Mouse (Mus musculus): ENCODE data around the gene Tnfrsf25. TPM values are rescaled to one million over a fixed set of nuclear protein-coding genes. Genes with fewer than 3 reads are reported as not detected.
A peak's percentile ranks its signal among the peaks of the same experiment; 100 is the strongest.

Tnfrsf25 gene
- polyA plus RNA-seq (2014; fragmentation: Nextera tagmentation; extraction: Ambion mirVana): 0.54 and 1.1 TPM in 2 replicates

DNA sequence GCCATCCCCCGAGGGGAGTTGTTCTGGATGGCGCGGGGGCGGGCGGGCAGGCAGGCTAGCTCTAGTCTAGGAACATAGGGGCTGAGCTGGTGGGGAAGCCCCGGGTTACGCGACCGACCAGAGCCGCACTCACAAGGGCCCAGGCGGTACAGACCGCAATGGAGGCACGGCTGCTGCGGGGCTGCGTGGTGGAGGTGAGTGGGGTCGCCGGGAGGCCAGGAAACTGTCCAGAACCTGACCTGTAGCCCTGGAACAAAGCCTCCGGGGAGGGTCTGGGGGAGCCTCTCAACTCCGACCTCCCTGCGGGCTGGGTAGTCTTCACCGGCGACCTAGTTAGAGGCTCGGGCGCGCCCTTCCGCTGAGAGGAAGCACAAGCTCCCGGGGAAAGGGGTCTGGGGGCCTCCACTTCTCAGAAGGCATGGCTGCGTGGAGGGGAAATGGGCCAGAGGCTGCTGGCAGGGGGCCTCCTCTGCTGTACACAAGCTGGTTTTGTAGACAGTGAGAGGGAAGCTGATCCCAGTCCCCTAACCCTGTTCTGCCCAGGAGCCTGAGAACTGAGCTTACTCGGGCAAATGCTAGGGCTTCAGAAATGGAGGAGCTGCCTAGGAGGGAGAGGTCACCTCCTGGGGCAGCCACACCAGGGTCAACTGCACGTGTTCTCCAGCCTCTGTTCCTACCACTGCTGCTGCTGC is at the start of gene Tnfrsf25:
TSS of gene Tnfrsf25 (plus strand) at position 14 of the 692 bp plus-strand sequence.
- Histone ChIP-seq H3K27ac (ENCODE audit: low read depth, low read length) (no peak within 1 kb of the TSS), H3K4me2 (ENCODE audit: low read depth, low read length) (0 out of 2 replicates have a peak within 1 kb of the TSS, but pooled peaks have one; percentile 6), H3K4me3 (ENCODE audit: low read depth, low read length) (peak within 1 kb of the TSS; percentile 1; the same call in 1 of the 2 replicates), H3K4me1 (ENCODE audit: control insufficient read depth, insufficient read depth, low read length) (peaks cover 8% of the 10 kb centered on the region), H3K9ac (replicated peaks; ENCODE audit: low read depth, low read length) (0 out of 2 replicates have a peak within 1 kb of the TSS, but pooled peaks have one; percentile 21), H3K9me3 (ENCODE audit: control insufficient read depth, low read length) (no peaks in the 10 kb centered on the region), H3K36me3 (ENCODE audit: control insufficient read depth, insufficient read depth, low read length) (peaks cover 5% of the 10 kb centered on the region; the same call in 1 of the 2 replicates), H3K27me3 (ENCODE audit: control insufficient read depth, insufficient read depth, low read length) (peaks cover 50% of the 10 kb centered on the region)
- WGBS: 3% methylated on average over 30 of the region's 30 CpGs
- ATAC-seq (ENCODE audit: low read depth): no peak

DNA sequence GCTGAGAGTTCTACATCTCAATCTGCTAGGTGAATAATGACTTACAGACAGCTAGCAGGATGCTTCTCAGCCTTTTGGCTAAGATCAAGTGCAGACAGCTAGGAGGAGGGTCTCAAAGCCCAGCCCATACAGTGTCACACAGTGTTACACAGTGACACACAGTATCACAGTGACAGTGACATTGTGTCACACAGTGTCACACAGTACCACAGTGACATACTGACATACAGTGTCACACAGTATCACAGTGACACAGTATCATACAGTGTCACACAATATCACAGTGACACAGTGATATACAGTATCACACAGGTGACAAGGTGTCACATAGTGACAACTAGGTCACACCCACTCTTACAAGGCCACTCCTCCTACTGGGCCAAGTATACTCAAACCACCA is 48.5 kb upstream of the Tnfrsf25 start:
- H3K27ac ChIP-seq (ENCODE audit: low read depth, low read length): no peak overlapping the region
- ATAC-seq (ENCODE audit: low read depth): no peak
- no peak overlapping the region for H3K4me3 ChIP-seq (ENCODE audit: low read depth, low read length)
- no peaks in the 10 kb centered on the region for H3K27me3 ChIP-seq (ENCODE audit: control insufficient read depth, insufficient read depth, low read length)
- H3K4me2 ChIP-seq (ENCODE audit: low read depth, low read length): no peak overlapping the region
- no peaks in the 10 kb centered on the region for H3K9me3 ChIP-seq (ENCODE audit: control insufficient read depth, low read length)
- H3K9ac ChIP-seq (replicated peaks; ENCODE audit: low read depth, low read length): no peak overlapping the region
- no peaks in the 10 kb centered on the region for H3K4me1 ChIP-seq (ENCODE audit: control insufficient read depth, insufficient read depth, low read length)
- H3K36me3 ChIP-seq (ENCODE audit: control insufficient read depth, insufficient read depth, low read length): no peaks in the 10 kb centered on the region

DNA sequence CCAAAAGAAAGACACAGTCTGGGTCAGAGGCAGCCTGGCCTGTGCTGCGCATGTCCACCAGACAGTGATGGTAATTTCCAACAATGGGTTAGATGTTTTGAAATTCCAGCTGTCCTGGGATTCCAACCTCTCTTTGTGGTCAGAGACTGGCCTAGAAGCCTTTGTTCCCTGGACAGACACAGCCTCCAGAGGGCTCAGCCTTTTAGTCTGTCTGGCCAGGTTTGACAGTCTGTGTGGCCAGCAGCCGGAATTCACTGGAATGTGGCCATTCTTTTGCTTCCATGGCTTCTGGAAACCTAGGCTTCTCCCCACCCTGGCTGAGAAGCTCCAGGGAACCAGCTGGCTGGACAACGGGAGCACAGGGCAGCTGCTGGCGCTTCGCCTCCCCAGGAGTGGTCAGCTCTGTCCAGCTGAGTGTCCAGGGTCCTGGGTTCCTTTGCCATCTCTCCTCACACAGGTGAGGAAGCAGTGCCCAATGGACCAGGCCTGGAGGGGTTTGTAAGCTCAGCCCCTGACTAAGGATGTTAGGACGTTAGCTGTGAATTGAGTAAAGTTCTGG is 47.5 kb upstream of the Tnfrsf25 start:
- Histone ChIP-seq H3K9me3 (ENCODE audit: control insufficient read depth, low read length) (no peaks in the 10 kb centered on the region), H3K27ac (ENCODE audit: low read depth, low read length) (no peak overlapping the region), H3K9ac (replicated peaks; ENCODE audit: low read depth, low read length) (no peak overlapping the region), H3K4me3 (ENCODE audit: low read depth, low read length) (no peak overlapping the region), H3K4me1 (ENCODE audit: control insufficient read depth, insufficient read depth, low read length) (no peaks in the 10 kb centered on the region), H3K36me3 (ENCODE audit: control insufficient read depth, insufficient read depth, low read length) (no peaks in the 10 kb centered on the region), H3K27me3 (ENCODE audit: control insufficient read depth, insufficient read depth, low read length) (no peaks in the 10 kb centered on the region), H3K4me2 (ENCODE audit: low read depth, low read length) (no peak overlapping the region)
- no peak for ATAC-seq (ENCODE audit: low read depth)
- 76% methylated on average over 6 of the region's 6 CpGs for WGBS

DNA sequence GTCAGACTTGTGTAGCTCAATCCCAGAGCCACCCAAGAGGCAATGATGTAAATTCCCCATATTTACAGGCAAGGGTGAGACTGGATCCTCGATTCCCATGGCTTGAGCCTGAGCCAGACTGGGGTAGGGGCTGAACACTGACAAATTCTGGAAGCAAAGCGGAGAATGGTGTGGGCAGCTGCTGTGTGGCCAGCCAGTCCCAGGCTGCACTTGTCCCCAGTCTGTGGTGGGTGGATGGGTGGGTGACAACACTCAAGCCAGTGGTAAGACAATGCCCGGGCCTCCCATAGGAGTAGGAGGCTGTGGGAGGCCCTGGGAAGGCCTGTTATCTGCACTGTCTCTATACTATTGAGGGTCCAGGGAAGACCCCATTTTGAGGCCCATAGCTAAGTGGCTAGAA is 46.5 kb upstream of the Tnfrsf25 start:
- no peak overlapping the region for H3K4me2 ChIP-seq (ENCODE audit: low read depth, low read length)
- H3K9me3 ChIP-seq (ENCODE audit: control insufficient read depth, low read length): no peaks in the 10 kb centered on the region
- H3K27ac ChIP-seq (ENCODE audit: low read depth, low read length): no peak overlapping the region
- ATAC-seq (ENCODE audit: low read depth): no peak
- no peaks in the 10 kb centered on the region for H3K36me3 ChIP-seq (ENCODE audit: control insufficient read depth, insufficient read depth, low read length)
- H3K27me3 ChIP-seq (ENCODE audit: control insufficient read depth, insufficient read depth, low read length): no peaks in the 10 kb centered on the region
- H3K4me3 ChIP-seq (ENCODE audit: low read depth, low read length): no peak overlapping the region
- no peaks in the 10 kb centered on the region for H3K4me1 ChIP-seq (ENCODE audit: control insufficient read depth, insufficient read depth, low read length)
- no peak overlapping the region for H3K9ac ChIP-seq (replicated peaks; ENCODE audit: low read depth, low read length)
- WGBS: 89% methylated on average over 3 of the region's 3 CpGs

DNA sequence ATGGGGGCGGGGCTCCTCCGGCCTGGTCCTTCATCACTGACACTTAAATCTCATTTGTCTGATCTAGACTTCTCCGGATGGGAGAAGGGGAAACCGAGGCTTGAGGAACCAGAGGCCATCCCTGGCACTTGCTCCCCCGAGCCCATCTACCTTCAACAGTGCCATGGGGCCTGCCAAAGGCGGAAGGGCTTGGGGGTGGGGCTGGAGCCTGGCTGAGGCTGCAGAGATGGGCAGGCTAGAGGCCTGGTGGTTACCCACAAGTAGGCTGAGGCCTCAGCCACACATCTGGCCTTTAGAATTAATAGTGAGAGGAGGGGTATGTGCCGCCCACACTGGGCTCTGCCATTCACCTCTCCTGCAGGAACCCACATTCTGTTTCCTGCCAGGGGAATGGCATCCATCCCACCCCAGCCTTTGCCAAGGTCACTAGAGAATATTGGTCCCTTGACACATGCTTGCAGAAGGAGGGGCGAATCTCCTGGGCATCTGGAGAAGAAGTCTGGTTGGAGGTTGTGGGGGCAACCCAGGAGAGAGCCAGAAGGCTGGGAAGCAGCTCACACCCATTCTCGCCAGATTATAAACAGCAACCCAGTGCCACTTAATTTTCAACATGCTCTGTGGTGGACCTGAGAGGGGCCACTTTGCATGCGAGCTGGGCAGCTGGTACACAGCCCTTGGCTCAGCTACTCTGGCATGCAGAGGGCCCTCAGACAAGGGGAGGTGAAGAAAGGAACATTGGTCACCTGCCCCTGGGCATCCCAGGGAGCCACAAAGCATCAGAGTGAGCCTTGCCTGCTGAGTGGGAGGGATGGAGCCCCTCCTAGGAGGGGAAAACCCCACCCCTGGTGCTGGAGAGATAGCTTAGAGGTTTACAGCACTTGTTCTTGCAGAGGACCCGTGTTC is 45.0 kb upstream of the Tnfrsf25 start:
- Histone ChIP-seq H3K9me3 (ENCODE audit: control insufficient read depth, low read length) (no peaks in the 10 kb centered on the region), H3K4me3 (ENCODE audit: low read depth, low read length) (no peak overlapping the region), H3K27me3 (ENCODE audit: control insufficient read depth, insufficient read depth, low read length) (no peaks in the 10 kb centered on the region), H3K9ac (replicated peaks; ENCODE audit: low read depth, low read length) (no peak overlapping the region), H3K4me2 (ENCODE audit: low read depth, low read length) (no peak overlapping the region), H3K36me3 (ENCODE audit: control insufficient read depth, insufficient read depth, low read length) (no peaks in the 10 kb centered on the region), H3K27ac (ENCODE audit: low read depth, low read length) (no peak overlapping the region), H3K4me1 (ENCODE audit: control insufficient read depth, insufficient read depth, low read length) (no peaks in the 10 kb centered on the region)
- 82% methylated on average over 11 of the region's 11 CpGs for WGBS
- ATAC-seq (ENCODE audit: low read depth): no peak

DNA sequence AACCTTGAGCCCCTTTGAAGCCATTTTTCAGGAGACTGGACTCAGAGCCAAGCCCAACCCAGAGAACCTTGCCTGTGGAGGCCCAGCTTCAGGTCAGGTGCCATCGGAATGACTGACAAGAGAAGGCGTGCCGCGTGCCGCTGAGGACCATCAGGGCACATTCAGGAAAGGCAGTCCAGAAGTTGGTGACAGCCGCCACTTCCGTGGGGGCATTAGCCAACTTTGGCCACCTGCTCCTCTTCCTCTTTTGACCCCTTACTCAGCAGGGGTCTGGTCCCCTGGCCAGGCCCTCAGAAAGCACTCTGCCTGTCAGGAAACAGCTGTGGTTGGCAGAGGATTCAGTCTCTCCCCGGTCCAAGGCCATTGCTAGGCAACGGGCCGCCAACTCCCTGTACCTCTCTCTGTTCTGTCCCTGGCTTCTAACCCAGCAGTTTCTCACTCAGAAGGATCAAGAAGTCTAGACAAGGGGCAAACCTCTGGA is 43.6 kb upstream of the Tnfrsf25 start, which contains the start of gene Plekhg5:
TSS of gene Plekhg5 (plus strand) at position 378 of the 481 bp plus-strand sequence.
- Histone ChIP-seq H3K4me3 (ENCODE audit: low read depth, low read length) (no peak within 1 kb of the TSS), H3K27ac (ENCODE audit: low read depth, low read length) (no peak within 1 kb of the TSS), H3K27me3 (ENCODE audit: control insufficient read depth, insufficient read depth, low read length) (no peaks in the 10 kb centered on the region), H3K4me2 (ENCODE audit: low read depth, low read length) (no peak within 1 kb of the TSS), H3K9ac (replicated peaks; ENCODE audit: low read depth, low read length) (no peak within 1 kb of the TSS), H3K4me1 (ENCODE audit: control insufficient read depth, insufficient read depth, low read length) (no peaks in the 10 kb centered on the region), H3K36me3 (ENCODE audit: control insufficient read depth, insufficient read depth, low read length) (no peaks in the 10 kb centered on the region), H3K9me3 (ENCODE audit: control insufficient read depth, low read length) (no peaks in the 10 kb centered on the region)
- ATAC-seq (ENCODE audit: low read depth): no peak
- 63% methylated on average over 10 of the region's 10 CpGs for WGBS

DNA sequence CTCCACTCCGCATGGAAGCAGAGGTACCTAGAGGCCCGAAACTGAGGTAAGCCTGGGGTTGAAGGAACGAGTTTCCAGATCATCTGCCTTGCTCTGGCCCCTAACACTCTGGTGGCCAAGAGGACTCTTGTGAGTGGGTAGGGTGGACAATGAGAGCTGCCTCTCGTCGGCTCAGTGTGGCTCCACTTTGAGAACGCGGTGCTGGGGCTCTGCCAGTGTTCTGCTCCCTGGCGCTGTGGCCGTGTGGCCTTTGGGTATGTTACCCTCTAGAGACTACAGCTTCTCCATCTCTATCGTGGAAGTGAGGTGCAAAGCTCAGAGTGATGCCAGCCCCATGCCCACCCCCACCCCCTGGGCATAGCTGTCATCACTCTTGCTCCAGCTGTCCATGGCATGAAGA is 43.1 kb upstream of the Tnfrsf25 start:
- no peaks in the 10 kb centered on the region for H3K4me1 ChIP-seq (ENCODE audit: control insufficient read depth, insufficient read depth, low read length)
- no peak overlapping the region for H3K4me2 ChIP-seq (ENCODE audit: low read depth, low read length)
- no peak for ATAC-seq (ENCODE audit: low read depth)
- H3K9me3 ChIP-seq (ENCODE audit: control insufficient read depth, low read length): no peaks in the 10 kb centered on the region
- no peaks in the 10 kb centered on the region for H3K27me3 ChIP-seq (ENCODE audit: control insufficient read depth, insufficient read depth, low read length)
- H3K27ac ChIP-seq (ENCODE audit: low read depth, low read length): no peak overlapping the region
- H3K36me3 ChIP-seq (ENCODE audit: control insufficient read depth, insufficient read depth, low read length): no peaks in the 10 kb centered on the region
- 73% methylated on average over 10 of the region's 10 CpGs for WGBS
- no peak overlapping the region for H3K9ac ChIP-seq (replicated peaks; ENCODE audit: low read depth, low read length)
- H3K4me3 ChIP-seq (ENCODE audit: low read depth, low read length): no peak overlapping the region

DNA sequence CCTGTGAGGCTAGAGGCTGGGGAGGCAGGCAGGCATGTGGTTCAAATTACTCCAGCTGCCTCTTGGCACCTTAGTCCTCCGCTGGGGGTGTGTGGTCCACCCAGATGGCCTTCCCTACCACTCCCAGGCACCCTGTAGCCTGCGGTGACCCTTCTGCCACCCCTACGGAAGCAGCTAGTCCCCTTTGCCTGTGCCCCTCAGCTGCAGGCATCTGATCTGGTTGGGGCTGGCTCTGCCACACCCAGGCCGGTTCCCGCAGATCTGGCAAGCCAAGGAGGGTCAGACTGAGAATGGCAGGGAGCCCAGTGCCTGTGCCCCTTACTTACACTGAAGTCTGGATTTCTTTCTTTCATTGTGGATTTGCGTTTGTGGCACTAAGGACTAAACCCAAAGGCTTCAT is 42.0 kb upstream of the Tnfrsf25 start:
- Histone ChIP-seq H3K27me3 (ENCODE audit: control insufficient read depth, insufficient read depth, low read length) (no peaks in the 10 kb centered on the region), H3K4me3 (ENCODE audit: low read depth, low read length) (no peak overlapping the region), H3K4me1 (ENCODE audit: control insufficient read depth, insufficient read depth, low read length) (no peaks in the 10 kb centered on the region), H3K9ac (replicated peaks; ENCODE audit: low read depth, low read length) (no peak overlapping the region), H3K27ac (ENCODE audit: low read depth, low read length) (no peak overlapping the region), H3K9me3 (ENCODE audit: control insufficient read depth, low read length) (no peaks in the 10 kb centered on the region), H3K36me3 (ENCODE audit: control insufficient read depth, insufficient read depth, low read length) (no peaks in the 10 kb centered on the region), H3K4me2 (ENCODE audit: low read depth, low read length) (no peak overlapping the region)
- 89% methylated on average over 6 of the region's 6 CpGs for WGBS
- no peak for ATAC-seq (ENCODE audit: low read depth)

Data from neural tube, embryonic 14.5 days (tissue).